Mouse (Mus musculus) forebrain, embryonic 13.5 days (tissue): ENCODE results near the gene Nck1. TPM values are rescaled to one million over a fixed set of nuclear protein-coding genes. Genes with fewer than 3 reads are reported as not detected.

ENCODE experiments used
- ATAC-seq: fragments of 200-750 bp; cut with Nextera tagmentation; 2 replicates; pipeline ENCODE4 v1.8.0; 2017
- H3K27ac ChIP-seq: fragments of 300-500 bp; sonication (generic); 2 replicates; pipeline ENCODE4 v1.5.1; 2015; ENCODE audit warnings: inconsistent platforms, mild to moderate bottlenecking, moderate library complexity
- H3K27me3 ChIP-seq: fragments of 300-500 bp; sonication (generic); 2 replicates; pipeline ENCODE4 v1.6.1; 2015; ENCODE audit warnings: mild to moderate bottlenecking, inconsistent platforms
- H3K36me3 ChIP-seq: fragments of 300-500 bp; sonication (generic); 2 replicates; pipeline ENCODE4 v1.6.1; 2015; ENCODE audit warnings: mild to moderate bottlenecking, inconsistent platforms; ENCODE audit not compliant: poor library complexity, severe bottlenecking
- H3K4me1 ChIP-seq: fragments of 300-500 bp; sonication (generic); 2 replicates; pipeline ENCODE4 v1.6.1; 2015; ENCODE audit warnings: inconsistent platforms
- H3K4me2 ChIP-seq: fragments of 300-500 bp; sonication (generic); 2 replicates; pipeline ENCODE4 v1.6.1; 2015; ENCODE audit warnings: inconsistent platforms, mild to moderate bottlenecking, moderate library complexity
- H3K4me3 ChIP-seq: fragments of 300-500 bp; sonication (generic); 2 replicates; pipeline ENCODE4 v1.5.1; 2015; ENCODE audit warnings: mild to moderate bottlenecking, inconsistent platforms
- H3K9ac ChIP-seq: fragments of 300-500 bp; sonication (generic); 2 replicates; pipeline ENCODE4 v1.6.1; 2015; ENCODE audit warnings: mild to moderate bottlenecking, inconsistent platforms
- H3K9me3 ChIP-seq: fragments of 300-500 bp; sonication (generic); replicated peaks from 2 replicates; pipeline ENCODE4 v1.6.1; 2016; ENCODE audit warnings: inconsistent platforms
- WGBS: fragments of 180-500 bp; shearing (Covaris S2); methylation state at CpG from one replicate; pipeline ENCODE4 v1.1.7; 2015; 5-methylcytosine and 5-hydroxymethylcytosine counted together
- polyA plus RNA-seq: library from polyadenylated mRNA; unstranded; fragments of >200 nt; fragmentation: Nextera tagmentation; extraction: Ambion mirVana; gene quantifications from 2 replicates; pipeline ENCODE4 v1.2.1, GENCODE M21; 2015

Nck1 gene
- polyA plus RNA-seq, 1 experiment from 2014 or later, result 54.6 TPM

- ATAC-seq, result no peak
- Histone ChIP-seq H3K4me1 (0 out of 2 replicates have a peak, but pooled peaks cover 4% of the 10 kb centered on the region), H3K9ac (no peak overlapping the region), H3K27me3 (no peaks in the 10 kb centered on the region), H3K4me3 (no peak overlapping the region), H3K27ac (no peak overlapping the region), H3K9me3 (peaks cover 14% of the 10 kb centered on the region), H3K4me2 (no peak overlapping the region), H3K36me3 (0 out of 2 replicates have a peak, but pooled peaks cover 4% of the 10 kb centered on the region)
- WGBS, result 89% methylated on average over 3 of the region's 3 CpGs
Measured at GRCm38 (mm10) chr9:100532847-100533505, 13.0 kb downstream of the Nck1 start.

- WGBS, result 87% methylated on average over 1 of the region's 1 CpGs
- Histone ChIP-seq H3K4me1 (0 out of 2 replicates have a peak, but pooled peaks cover 4% of the 10 kb centered on the region), H3K4me2 (no peak overlapping the region), H3K9me3 (peaks cover 14% of the 10 kb centered on the region), H3K4me3 (no peak overlapping the region), H3K9ac (no peak overlapping the region), H3K36me3 (0 out of 2 replicates have a peak, but pooled peaks cover 4% of the 10 kb centered on the region), H3K27ac (no peak overlapping the region), H3K27me3 (no peaks in the 10 kb centered on the region)
- no peak for ATAC-seq
Measured at GRCm38 (mm10) chr9:100531296-100531695, 14.6 kb downstream of the Nck1 start.

GRCm38 (mm10) chr9:100525225-100525624 lies 20.7 kb downstream of the Nck1 start:
- no peak for ATAC-seq
- no peak overlapping the region for H3K4me2 ChIP-seq
- H3K4me1 ChIP-seq, result peaks cover 5% of the 10 kb centered on the region; the same call in 1 of the 2 replicates
- H3K27ac ChIP-seq, result no peak overlapping the region
- H3K27me3 ChIP-seq, result no peaks in the 10 kb centered on the region
- WGBS, result 91% methylated on average over 2 of the region's 2 CpGs
- H3K9ac ChIP-seq, result no peak overlapping the region
- 0 out of 2 replicates have a peak, but pooled peaks cover 4% of the 10 kb centered on the region for H3K36me3 ChIP-seq
- no peak overlapping the region for H3K4me3 ChIP-seq
- peaks cover 9% of the 10 kb centered on the region for H3K9me3 ChIP-seq

- no peaks in the 10 kb centered on the region for H3K36me3 ChIP-seq
- no peak overlapping the region for H3K4me2 ChIP-seq
- no peak overlapping the region for H3K4me3 ChIP-seq
- WGBS, result 83% methylated on average over 2 of the region's 2 CpGs
- H3K27me3 ChIP-seq, result no peaks in the 10 kb centered on the region
- no peak for ATAC-seq
- H3K9ac ChIP-seq, result no peak overlapping the region
- no peaks in the 10 kb centered on the region for H3K9me3 ChIP-seq
- no peak overlapping the region for H3K27ac ChIP-seq
- H3K4me1 ChIP-seq, result peaks cover 5% of the 10 kb centered on the region; the same call in 1 of the 2 replicates
Measured at GRCm38 (mm10) chr9:100522029-100522428, 23.9 kb downstream of the Nck1 start.

- Histone ChIP-seq H3K27ac (no peak overlapping the region), H3K4me2 (no peak overlapping the region), H3K4me3 (no peak overlapping the region), H3K36me3 (no peaks in the 10 kb centered on the region), H3K9me3 (no peaks in the 10 kb centered on the region), H3K9ac (no peak overlapping the region), H3K4me1 (peaks cover 5% of the 10 kb centered on the region; the same call in 1 of the 2 replicates), H3K27me3 (no peaks in the 10 kb centered on the region)
- no peak for ATAC-seq
- WGBS, result 3% methylated on average over 2 of the region's 2 CpGs
Measured at GRCm38 (mm10) chr9:100520586-100520985, 25.3 kb downstream of the Nck1 start.

GRCm38 (mm10) chr9:100520012-100520411 lies 25.9 kb downstream of the Nck1 start:
- Histone ChIP-seq H3K9me3 (no peaks in the 10 kb centered on the region), H3K4me2 (no peak overlapping the region), H3K4me1 (peaks cover 5% of the 10 kb centered on the region; the same call in 1 of the 2 replicates), H3K9ac (no peak overlapping the region), H3K36me3 (no peaks in the 10 kb centered on the region), H3K27me3 (no peaks in the 10 kb centered on the region), H3K27ac (no peak overlapping the region), H3K4me3 (no peak overlapping the region)
- no peak for ATAC-seq
- WGBS, result 94% methylated on average over 3 of the region's 3 CpGs

GRCm38 (mm10) chr9:100507581-100507980 lies 38.4 kb downstream of the Nck1 start:
- H3K4me2 ChIP-seq, result no peak overlapping the region
- 85% methylated on average over 2 of the region's 2 CpGs for WGBS
- H3K9me3 ChIP-seq, result no peaks in the 10 kb centered on the region
- no peak for ATAC-seq
- no peaks in the 10 kb centered on the region for H3K27me3 ChIP-seq
- H3K4me3 ChIP-seq, result no peak overlapping the region
- H3K4me1 ChIP-seq, result peaks cover 4% of the 10 kb centered on the region; the same call in 1 of the 2 replicates
- no peak overlapping the region for H3K9ac ChIP-seq
- peaks cover 4% of the 10 kb centered on the region; the same call in 1 of the 2 replicates for H3K36me3 ChIP-seq
- H3K27ac ChIP-seq, result no peak overlapping the region

- Histone ChIP-seq H3K27me3 (no peaks in the 10 kb centered on the region), H3K9ac (no peak overlapping the region), H3K9me3 (no peaks in the 10 kb centered on the region), H3K4me3 (no peak overlapping the region), H3K4me1 (peaks cover 4% of the 10 kb centered on the region; the same call in 1 of the 2 replicates), H3K4me2 (no peak overlapping the region), H3K36me3 (peaks cover 4% of the 10 kb centered on the region; the same call in 1 of the 2 replicates), H3K27ac (no peak overlapping the region)
- ATAC-seq, result no peak
- WGBS, result 82% methylated on average over 2 of the region's 2 CpGs
Measured at GRCm38 (mm10) chr9:100506652-100507051, 39.3 kb downstream of the Nck1 start.

GRCm38 (mm10) chr9:100505498-100505897 lies 40.4 kb downstream of the Nck1 start:
- Histone ChIP-seq H3K36me3 (peaks cover 4% of the 10 kb centered on the region; the same call in 1 of the 2 replicates), H3K27me3 (no peaks in the 10 kb centered on the region), H3K4me3 (no peak overlapping the region), H3K4me2 (no peak overlapping the region), H3K9me3 (no peaks in the 10 kb centered on the region), H3K9ac (no peak overlapping the region), H3K27ac (no peak overlapping the region), H3K4me1 (no peaks in the 10 kb centered on the region)
- 94% methylated on average over 4 of the region's 4 CpGs for WGBS
- no peak for ATAC-seq

- H3K27me3 ChIP-seq, result no peaks in the 10 kb centered on the region
Measured at GRCm38 (mm10) chr9:100493611-100494261, 52.2 kb downstream of the Nck1 start.

GRCm38 (mm10) chr9:100491424-100491823 lies 54.5 kb downstream of the Nck1 start:
- ATAC-seq, result no peak
- Histone ChIP-seq H3K4me1 (peaks cover 4% of the 10 kb centered on the region), H3K9me3 (no peaks in the 10 kb centered on the region), H3K36me3 (0 out of 2 replicates have a peak, but pooled peaks cover 4% of the 10 kb centered on the region), H3K27ac (no peak overlapping the region), H3K9ac (no peak overlapping the region), H3K4me3 (no peak overlapping the region), H3K27me3 (no peaks in the 10 kb centered on the region), H3K4me2 (no peak overlapping the region)
- 91% methylated on average over 1 of the region's 1 CpGs for WGBS

More at GRCm38 (mm10) chr9:100493611-100494261, 52.2 kb downstream of the Nck1 start:
- no peak overlapping the region for H3K27ac ChIP-seq
- no peaks in the 10 kb centered on the region for H3K9me3 ChIP-seq
- no peaks in the 10 kb centered on the region for H3K4me1 ChIP-seq
- no peak for ATAC-seq
- WGBS, result 90% methylated on average over 5 of the region's 5 CpGs
- no peak overlapping the region for H3K4me3 ChIP-seq
- no peak overlapping the region for H3K4me2 ChIP-seq
- no peak overlapping the region for H3K9ac ChIP-seq
- peaks cover 10% of the 10 kb centered on the region; the same call in 1 of the 2 replicates for H3K36me3 ChIP-seq

- Histone ChIP-seq H3K36me3 (0 out of 2 replicates have a peak, but pooled peaks cover 4% of the 10 kb centered on the region), H3K9me3 (no peaks in the 10 kb centered on the region), H3K9ac (no peak overlapping the region), H3K4me1 (peaks cover 7% of the 10 kb centered on the region), H3K27ac (no peak overlapping the region), H3K4me3 (no peak overlapping the region), H3K27me3 (no peaks in the 10 kb centered on the region), H3K4me2 (no peak overlapping the region)
- no peak for ATAC-seq
- WGBS, result 96% methylated on average over 6 of the region's 6 CpGs
Measured at GRCm38 (mm10) chr9:100488969-100489368, 57.0 kb downstream of the Nck1 start.
